Mouse (Mus musculus): ENCODE results near the gene Rai1.

GRCm38 (mm10) chr11:60067646-60068045 is 37.2 kb upstream of the Rai1 start:
- TF ChIP-seq CTCF (conservative IDR thresholded peaks at IDR 0.05; ENCODE audit: low read length): no peak
- no peak for TF ChIP-seq NANOG (IDR thresholded peaks at IDR 0.05; ENCODE audit: borderline replicate concordance, low read length)
- no peak for TF ChIP-seq POU5F1 (IDR thresholded peaks at IDR 0.05; ENCODE audit: borderline replicate concordance, low read length)

Data from E14TG2a.4 (cell line).